Mouse (Mus musculus): ENCODE data around the gene Rsad1.
A peak's percentile ranks its signal among the peaks of the same experiment; 100 is the strongest.

Gene Rsad1

DNA sequence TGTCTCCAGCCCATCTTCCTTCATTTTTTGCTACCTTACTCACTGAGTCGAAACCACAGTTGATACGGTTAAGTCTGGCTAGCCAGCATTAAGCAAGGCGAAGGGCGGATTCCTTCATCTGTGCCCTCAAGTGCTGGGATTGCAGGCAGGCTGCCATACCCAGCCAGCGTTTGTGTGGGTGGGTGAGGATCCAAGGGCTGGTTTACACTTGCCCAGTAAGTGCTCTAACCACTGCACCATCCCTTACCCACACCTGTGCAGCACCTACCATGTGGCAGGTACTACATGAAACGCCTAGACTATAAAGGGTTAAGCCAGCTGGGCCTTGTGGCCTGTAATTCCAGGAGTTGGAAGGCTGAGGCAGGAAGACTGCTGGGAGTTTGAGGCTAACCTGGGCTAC lies 1.8 kb downstream of the Rsad1 start:
- peak; percentile 62 for DNase-seq

DNA sequence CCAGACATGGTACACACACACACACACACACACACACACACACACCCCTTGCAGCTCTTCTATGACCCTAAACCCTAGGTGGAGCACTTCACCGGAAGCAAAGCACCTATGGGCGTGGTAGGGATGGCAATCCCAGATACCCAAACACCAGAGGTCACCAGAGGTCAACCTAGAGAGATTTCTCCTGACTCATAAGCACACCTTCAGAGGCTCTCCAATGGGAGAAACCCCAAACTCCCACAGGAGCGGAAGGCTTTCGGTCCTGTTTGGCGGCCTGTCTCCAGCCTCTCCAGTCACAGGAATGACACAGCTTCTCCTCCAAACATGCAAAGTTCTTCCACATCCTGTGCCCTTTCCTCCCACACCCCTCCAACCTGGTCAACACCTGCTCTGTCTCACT lies 2.7 kb downstream of the Rsad1 start:
- DNase-seq = peak; percentile 47

DNA sequence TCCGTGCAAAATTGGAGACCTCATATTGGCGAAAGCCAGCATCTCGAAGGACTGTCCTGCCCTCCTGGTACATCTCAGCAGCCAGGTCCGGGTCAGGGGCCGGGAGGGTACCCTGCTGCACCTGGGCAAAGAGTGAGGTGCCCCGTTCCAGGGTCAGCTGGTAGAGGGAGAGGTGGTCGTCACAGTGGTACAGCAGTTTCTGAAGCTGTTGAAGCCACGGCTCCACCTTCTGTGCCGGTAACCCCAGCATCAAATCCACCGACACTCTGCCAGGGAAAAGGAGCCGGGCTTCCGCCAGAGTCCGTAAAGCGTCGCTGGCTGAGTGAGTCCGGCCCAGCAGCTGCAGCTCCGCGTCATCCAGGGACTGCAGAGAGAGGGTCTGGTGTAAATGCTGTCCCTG lies 4.6 kb downstream of the Rsad1 start:
- peak; percentile 62 for DNase-seq

DNA sequence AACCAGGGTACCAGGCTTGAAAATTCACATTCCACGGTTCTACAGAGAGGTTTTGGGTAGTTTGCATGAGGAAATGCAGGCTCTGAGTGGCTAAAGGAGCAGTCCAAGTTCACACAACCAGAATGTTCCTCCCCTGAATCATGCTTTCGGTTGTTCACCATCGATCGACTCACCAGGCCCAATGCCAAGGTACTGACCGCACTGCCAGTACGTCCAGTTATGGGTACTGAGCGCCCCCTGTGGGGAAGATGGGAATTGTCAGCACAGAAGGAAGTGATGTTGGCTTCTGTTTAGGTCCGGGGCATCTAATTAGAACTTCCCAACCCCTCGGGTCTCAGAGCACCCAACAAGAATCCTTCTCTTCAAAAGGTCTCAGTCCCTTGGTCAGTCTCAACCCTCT lies 5.1 kb downstream of the Rsad1 start:
- peak; percentile 94 for DNase-seq

DNA sequence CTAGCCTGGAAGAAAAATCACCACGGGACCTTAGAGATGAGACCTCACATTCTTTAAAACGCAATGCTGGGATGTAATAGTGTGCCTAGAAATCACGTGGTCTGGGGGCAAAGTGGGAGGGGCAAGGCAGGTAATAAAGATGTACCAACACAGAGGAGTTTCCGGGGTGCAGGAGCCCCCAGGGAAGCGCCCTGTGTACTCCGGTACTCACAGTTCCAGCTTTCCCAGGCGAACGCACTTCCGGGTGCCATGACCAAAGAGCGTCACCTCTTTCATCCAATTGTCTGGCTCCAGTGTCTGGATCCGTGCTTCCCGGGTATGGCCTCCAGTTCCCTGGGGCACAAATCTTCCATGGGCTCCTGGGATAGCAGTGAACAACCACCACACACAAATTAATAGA lies 5.7 kb downstream of the Rsad1 start:
- DNase-seq = no peak

DNA sequence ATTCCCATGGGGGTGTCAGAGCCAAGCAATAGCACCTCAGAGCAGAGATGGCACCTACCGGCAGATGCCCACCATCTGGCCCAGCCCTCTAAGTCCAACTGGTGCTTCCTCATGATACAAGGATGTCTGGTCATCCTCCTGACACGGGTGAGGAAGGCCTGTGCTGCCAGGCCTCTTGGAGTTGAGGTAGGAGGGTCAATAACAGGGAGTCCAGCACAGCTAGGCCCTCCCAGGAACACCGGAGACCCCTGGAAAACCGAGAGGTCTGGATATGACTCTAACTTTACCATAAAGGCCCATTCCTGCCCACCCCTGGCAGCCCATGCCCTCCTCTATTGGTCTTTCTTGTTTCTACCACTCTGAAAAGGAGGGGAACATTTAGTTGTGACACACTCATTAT lies 6.7 kb downstream of the Rsad1 start:
- DNase-seq = no peak

DNA sequence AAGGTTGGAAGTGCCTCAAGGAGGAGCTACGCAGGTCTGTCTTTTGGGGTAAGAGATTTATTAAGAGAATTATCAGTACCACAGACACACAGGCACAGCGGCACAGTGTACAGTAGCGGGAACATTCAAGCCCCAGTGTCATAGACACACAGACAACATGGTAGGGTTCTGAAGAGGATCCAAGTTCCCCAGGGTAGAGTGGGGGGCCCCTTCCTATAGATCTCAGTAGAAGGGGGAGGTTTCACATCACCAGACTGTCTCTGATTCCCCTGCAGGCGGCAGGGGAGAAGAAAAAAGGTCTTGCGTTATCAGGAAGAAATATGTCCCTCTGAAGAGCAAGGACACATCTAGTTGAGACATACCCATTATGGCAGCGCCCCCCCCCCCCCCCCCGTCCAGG lies 9.3 kb downstream of the Rsad1 start:
- DNase-seq = no peak

DNA sequence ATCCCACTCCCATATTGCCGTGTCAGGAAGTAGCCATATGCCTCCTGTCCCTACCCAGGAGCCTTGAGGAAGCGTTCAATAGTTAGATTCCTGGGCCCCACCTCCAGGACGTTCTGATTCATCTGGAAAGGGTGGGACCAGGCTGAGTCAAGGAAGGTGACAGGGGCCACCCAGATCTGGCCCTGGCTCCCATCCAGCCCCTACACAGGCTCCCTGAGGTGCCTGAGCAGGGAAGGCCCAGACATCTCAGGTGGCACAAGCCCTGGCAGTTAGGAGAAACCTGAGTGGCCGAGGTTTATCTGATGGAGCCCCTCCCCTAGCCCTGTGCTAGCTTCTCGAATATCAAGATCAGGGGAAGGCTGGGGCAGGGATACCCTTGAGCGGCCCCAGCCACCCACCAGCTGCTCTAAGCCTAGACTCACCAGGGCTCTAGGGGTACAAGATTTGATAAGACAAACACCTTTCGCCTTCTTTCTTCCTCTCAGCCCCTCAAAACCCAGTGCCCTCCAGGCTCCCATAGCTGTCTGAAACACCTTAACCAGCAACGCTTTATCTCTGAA lies 10.2 kb downstream of the Rsad1 start:
- no peak for DNase-seq

DNA sequence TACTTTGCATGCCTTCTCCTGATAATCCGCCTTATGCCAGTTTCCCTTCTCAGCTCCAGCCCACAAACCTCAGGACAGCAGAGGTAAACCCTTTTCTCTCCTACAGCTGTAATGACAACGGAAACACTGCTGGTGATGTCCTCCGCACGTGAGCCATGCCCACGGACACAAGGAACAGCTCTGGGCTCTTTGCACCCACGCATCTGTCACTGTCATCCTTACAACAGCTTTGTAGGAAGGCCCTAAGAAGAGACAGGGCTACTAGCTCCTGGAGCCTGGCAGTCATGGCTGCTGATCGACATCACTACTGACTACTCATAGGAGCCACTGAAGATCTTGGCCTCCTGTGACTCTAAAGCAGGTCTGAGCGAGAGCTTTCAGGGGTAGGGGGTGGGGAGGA lies 15.9 kb downstream of the Rsad1 start:
- DNase-seq = no peak

DNA sequence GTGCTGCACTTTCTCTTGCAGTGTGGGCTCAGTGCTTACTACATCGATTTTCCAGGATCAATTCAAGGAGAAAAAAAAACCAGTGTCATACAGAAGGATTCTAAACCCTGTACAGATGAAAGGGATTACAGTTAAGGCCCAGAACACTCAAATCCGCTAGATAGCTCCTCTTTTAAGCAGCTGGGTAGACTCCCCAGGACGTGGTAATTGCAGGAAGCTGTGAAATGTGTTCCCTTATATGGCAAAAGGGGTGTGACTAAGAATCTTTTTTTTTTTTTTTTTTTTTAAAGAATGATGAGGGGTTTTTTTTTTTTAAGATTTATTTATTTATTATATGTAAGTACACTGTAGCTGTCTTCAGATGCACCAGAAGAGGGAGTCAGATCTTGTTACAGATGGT lies 20.2 kb downstream of the Rsad1 start:
- DNase-seq = no peak

DNA sequence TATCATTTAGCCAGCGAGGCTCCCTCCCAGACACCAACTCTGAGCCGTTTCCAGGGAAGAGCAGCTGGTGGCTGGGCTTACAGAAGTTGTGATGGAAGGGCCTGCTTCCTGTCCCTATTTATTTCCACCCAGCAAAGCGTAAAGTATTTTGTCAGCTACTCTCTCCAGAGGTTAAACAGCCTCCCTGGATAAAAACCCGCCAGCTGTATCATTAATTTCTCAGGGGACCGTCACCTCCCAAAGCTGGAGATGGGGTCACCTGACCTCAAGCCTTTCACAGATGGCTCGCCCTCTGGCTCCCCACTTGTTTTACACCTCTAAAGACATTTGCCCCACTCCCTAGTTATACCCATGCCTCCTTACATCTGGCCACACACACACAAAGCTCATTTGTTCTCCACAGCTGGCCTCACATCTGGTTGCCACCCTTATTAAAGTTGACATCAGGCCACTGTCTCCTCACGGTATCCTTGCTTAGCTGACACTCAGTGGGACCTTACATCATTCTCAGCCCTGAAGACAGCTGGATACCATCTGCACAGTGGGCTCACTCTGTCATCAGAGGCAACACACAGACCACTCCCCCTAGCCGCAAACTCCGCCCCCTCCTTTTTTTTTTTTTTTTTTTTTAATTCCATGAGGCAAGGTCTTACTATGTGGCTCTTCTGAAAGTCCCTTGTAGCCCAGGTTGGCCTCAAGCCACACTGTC lies 22.7 kb downstream of the Rsad1 start:
- no peak for DNase-seq

DNA sequence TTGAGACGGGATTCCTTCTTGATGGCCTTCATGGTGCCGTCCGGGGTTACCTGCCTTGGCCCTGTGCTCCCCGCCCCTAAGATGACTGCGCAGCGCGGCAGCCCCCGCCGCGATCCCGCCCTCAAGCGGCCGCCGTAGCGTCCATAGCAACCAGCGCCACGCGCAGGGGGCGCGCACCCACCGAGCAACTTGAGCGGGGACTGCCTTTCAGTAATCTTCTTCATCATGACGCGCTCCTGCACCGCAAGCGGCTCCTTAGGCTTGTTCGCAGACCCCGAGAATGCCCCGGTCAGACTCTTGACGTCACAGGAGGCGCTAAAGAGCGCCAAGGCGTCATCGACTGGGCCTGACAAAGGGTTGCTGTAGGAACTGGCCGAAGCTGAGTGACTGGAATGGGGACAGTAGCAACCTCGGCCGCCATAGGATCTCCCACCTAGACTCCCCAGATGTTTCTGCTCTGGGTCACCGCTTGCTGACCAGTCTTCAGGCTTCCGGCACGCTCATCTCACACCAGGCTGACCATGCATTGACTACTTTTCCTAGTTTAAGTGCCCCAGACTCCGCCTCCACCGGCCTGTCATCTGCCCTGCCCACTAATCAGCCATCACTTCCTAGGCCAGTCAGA lies 27.7 kb downstream of the Rsad1 start, which contains the start of gene Mycbpap:
Mycbpap (minus strand) TSS at position 524 of the 625 bp plus-strand sequence.
- DNase-seq = peak; percentile 73

DNA sequence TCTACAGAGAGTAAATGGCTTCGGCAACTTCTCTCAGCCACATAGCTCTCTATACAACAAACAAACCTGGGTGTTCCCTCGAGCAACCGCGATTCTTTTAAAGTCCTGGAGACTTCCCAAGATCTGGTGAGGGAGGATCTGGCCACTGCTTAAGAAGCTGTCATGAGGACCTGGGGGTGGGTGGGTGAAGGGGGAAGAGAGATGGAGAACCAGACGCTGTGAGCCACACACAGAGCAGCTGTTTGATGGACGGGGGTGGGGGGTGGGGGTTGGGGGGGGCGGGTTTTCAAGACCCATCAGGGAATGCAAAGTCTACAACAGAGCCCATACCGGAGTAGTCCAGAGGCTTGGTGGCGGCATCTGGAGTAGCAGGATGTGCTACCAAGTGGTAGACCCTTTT lies 35.6 kb downstream of the Rsad1 start:
- DNase-seq = no peak

DNA sequence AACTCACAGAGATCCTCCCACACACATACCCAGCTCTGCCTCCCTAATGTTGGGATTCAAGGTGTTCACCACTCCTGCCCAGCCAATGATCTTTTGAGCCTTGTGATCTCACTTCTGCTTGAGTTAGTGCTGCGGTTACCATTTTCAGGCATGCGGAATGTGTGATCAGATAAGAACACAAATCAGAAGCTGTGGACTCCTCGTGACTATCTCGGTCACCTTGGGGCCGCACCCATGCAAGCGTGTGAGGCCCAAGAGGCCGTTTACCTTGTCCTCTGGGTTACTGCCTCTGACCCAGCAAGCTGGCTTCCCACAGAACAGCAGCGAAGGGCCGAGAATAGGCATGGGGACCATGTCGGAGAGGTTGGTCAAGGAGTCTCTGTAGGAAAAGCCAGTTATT lies 40.1 kb downstream of the Rsad1 start:
- DNase-seq = no peak

DNA sequence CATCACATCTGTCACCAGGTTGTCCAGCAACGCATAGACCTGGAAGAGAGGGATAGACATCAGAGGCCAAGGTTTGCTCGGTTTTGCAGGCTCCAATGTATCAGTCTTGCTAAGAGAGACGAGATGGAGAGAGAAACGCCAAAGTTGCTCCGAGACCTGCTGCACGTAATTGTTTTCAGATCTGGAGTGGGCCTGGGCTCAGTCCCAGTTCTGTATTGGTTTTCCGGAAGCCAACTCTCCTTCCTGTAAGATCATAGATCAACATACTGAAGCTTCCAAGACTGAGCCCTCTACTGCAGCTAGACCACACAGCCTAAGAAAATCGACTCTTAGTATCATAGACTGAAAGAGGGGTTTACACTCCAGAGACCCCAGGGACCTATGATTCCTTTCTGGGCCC lies 47.6 kb downstream of the Rsad1 start:
- no peak for DNase-seq

DNA sequence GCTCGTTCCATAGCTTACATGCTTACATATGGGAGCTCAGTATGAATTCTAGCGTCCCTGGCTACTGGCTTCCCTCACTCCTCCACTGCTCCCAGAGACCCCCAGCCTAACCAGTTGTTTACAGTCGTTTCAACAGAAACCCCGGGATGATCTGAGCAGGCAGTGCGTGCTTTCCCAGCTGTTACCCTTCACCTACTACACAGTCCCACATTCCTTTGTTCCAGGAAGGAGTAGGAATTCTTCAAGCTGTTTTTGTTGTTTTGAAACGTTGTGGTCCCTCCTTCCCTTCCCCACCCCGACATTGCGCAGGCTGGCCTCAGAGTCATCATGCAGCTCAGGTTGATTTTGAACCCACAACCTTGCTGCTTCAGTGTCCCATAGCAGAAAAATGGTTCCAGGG lies 48.7 kb downstream of the Rsad1 start:
- DNase-seq = no peak

DNA sequence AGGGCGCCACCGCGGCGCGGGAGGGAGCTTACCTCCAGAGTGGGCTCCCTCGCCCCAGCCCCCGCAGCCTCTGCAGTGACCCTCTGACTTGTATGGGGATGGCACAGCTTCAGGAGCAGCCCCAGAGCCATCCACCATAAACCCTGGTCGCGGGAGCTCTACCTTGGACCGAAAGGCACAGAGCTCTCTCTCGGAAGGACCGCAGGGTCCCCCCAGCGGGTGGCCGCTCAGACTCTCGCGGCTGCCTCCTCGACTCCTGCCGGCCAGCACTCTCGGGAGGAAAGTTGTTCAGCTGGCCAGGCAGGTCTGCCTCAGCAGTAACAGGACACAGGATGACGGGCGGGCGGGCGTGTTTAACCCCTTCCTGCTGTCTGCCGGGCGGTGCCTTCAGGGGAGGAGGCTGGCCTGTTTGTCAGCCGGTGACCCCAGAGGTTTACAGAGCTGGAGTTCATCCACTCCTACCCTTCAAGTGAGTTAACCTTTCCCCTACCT lies 49.3 kb downstream of the Rsad1 start, which contains the start of gene Epn3:
Epn3 (minus strand) TSS at position 314 of the 492 bp plus-strand sequence.
- DNase-seq = peak; percentile 71

DNA sequence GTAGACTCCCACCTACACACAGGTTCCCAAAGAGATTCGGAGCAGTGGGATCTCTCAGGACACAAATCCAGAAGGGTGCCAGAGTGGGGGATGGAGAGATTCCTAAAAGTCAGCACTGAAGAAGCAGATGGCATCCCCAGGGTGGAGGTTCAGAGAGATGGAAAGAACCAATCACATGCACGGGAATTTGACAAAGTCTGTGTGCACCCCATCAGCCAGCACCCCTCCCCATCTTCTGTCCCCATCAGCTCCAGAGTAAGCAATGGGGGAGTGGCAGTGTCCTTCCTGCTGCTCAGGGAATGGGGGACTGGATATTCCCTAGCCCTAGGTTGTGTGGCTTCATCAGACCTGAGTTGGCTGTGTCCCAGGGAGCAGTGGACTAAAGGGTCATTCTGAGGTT lies 50.0 kb downstream of the Rsad1 start:
- DNase-seq = peak; percentile 93

DNA sequence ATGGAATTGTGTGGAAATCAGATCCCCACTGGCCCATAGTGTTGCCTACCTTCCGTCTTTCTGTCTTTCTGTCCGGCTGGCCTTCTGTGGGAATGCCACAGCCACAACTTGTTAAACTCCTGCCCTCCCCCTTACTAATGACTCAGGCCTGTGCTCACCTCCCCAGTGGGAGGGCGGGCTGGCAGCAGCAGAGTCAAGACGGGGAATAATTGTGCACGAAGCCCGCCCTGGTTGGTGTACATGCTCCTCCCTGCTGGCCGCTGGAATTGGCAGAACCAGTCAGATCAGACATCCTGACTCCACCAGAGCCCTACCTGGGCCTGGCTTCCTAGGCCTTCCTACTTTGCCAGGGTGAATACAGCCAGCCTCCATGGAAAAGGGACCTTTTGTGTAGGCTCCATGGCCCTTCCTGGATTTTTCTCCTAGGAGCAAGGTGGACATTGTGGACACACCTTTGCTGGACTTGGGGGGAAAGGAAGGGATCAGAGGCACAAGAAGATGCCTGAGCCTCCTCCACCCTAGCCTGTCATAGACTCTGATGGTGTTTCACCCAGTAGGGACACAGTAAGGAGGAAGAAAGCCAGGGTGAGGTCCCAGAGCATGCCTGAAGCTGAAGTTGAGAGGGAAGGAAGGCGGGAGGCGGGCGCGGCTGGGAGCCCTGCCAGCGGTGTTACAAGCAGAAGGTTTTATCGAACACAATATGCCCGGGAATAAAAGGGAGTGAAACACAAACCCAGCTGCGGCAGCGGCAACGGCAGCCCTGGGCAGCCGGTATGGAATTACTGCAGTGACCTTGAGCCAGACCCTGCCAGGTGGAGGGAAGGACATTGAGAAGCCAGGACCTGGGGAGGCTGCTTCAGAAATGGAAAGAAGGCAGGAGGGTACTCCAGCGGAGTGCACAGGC lies 50.7 kb downstream of the Rsad1 start:
- peak; percentile 84 for DNase-seq

DNA sequence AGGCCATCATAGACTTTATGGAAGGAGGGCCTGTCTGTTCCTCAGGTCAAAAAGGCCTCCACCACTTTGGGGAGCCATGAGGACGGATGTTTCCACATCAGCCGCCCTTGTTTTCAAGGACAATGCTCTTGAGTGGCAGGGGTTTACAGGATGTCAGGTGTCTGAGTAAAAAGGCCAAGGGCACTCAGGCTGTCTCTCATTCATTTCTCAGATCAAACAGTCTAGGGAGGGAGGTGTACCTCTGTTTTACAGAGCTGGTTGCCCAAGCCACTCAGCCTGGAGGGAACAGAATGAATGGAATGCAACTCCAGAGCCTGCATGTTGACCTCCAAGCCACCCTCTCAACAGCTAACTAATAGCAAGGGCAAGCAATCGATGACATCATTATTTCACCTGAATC lies 53.6 kb downstream of the Rsad1 start:
- DNase-seq = no peak

DNA sequence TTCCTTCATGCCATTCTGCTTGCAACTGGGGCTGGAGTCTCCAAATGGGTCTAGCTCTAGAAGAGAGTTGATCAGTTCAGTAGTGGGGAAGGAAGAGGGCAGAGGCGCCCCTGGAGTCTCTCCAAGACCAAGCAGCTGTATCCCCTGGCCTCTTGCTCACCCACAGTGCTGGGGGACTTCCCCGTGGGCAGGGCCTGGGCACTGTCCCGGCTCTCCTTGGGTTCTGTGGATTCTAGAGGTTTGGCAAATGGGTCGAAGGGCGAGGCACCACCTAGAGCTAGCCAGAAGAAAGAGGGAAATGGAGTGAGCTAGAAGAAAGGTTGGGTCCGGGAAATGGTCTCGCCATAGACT lies 57.3 kb downstream of the Rsad1 start:
- DNase-seq = peak; percentile 30

DNA sequence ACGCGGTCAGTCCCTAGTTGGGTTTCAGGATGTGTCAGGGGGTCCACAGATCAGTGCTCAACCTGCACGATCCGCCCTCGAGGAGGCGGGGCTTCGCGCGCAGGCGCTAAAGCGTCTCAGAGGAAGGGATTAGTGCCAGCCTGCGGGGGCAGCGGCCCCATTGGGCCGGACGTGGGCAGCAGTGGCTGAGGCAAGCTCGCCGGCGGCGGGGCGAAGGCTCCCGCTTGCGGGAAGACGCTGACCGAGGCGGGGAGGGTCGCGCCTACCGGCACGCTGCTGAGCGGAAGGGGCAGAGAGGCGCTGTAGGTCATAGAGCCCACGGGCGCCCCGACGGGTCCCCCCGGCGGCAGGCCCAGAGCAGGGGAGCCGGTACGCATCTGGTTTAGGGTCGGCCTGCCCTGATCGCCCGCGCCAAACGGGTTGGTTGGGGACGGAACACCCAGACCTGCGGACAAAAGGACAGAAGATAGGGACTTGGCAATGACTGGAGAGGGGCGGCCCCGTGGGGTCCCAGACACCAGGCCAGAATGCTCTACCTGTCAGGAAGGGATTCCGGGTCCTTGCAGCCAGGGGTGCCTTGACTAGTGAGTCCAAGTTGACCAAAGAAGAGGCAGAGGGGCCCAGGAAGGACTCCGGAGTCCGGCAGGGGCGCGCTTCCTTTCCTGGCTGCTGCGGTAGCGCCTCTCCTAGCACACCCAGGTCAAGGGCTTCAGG lies 57.9 kb downstream of the Rsad1 start:
- DNase-seq = peak; percentile 55

Measured in cerebellum, adult 9-11 months (tissue).